Mouse (Mus musculus) lung, adult 2 months (tissue): ENCODE data around the gene Rhbdd2.

Source experiments
- CTCF ChIP-seq: fragments of 200-500 bp; IDR thresholded peaks from 2 replicates; pipeline ENCODE4 v1.5.1; 2011; ENCODE audit warnings: mild to moderate bottlenecking, low read length, control low read depth; ENCODE audit not compliant: insufficient read depth
- POLR2A ChIP-seq: fragments of 200-500 bp; IDR thresholded peaks from 2 replicates; pipeline ENCODE4 v1.6.1; 2011; ENCODE audit warnings: low read depth, mild to moderate bottlenecking, control low read depth, low read length, borderline replicate concordance; ENCODE audit errors: extremely low read depth

DNA sequence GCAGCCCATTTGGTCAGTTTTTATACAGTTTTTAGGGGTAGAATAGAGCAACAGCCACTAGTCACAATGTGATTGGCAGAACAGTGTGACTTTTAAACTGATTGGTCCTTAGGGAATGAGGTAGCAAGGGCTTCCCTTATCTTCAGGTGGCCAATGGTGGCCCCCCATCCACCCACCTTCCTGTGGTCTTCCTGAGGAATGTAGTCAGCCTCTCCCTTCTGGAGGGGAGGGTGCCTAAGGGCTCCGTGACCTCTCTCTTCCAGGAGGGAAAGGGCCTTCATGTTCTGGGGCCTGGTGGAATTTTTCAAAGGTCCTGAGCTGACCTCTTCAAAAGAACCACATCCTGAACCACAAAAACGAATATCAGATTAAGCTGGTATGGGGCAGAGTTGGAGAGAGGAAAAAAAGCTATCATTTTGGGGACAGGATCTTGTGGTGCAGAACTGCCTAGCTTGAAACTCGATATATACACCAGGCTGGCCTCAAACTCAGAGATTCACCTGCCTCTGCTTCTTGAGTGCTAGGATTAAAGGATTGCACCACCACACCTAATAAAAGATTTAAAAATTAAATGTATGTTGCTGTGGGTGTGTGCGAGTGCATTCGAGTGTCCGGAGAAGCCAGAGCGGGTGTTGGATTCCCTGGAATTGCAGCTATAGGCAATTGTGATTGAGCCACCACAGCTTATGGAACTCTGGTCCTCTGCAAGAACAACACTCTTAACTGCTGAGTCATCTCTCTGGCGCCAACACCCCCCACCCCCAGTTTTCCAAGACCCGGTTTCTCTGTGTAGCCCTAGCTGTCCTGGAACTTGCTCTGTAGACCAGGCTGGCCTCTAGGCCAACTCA lies 16.3 kb downstream of the Rhbdd2 start:
- no peak for TF ChIP-seq POLR2A
- no peak for TF ChIP-seq CTCF
